ENCODE assay signal across 8 mouse cellular contexts in the genomic region with DNA sequence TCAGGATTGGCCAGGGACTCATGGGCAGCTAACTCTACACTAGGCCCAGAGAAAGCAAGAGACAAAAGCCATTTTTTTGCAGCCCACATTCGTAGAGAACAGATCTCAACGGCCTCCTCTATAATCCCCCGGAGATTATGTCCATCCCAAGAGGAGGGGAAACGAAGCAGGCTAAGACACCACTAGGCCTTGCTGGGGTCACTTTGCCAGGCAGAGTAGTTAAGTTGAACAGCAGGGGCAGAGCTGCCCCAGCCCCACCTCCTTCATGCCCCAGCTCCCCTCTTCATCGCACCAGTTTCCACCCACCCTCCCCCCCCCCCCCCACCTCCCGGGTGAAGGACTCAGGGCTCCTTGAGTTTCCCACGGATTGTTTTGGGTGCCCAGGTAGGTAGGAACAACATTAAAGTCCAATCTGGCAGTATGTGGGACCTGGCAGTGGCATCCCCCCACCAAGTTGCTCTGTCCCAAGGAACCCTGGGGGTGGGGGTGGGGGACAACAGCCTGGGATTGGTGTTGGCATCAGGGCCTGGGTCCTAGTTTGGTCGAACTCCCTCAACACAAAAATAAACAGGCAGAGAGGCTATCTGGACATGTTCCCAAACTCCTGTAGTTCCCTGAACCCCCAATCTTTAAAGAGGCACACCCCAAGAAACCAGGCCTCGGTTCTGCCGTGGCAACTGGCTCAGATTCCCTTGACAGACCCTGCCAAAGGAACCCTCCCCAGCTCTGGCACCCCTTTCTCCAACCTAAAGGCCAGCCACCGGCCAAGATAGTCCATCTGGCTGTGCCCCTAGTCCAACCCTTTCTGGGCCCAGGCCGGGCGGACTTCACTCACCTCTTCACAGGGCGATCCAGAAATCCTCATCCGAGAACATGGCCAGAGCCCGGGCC. TPM values are rescaled to one million over a fixed set of nuclear protein-coding genes. Genes with fewer than 3 reads are reported as not detected.
DNase-seq lines count a peak whose midpoint lies in the region; ATAC-seq lines count a peak whose summit lies in the region.

No protein-coding gene starts in this region.

- peak overlapping the region; percentile 93 for H3K4me2 ChIP-seq in forebrain, embryonic 16.5 days (ENCODE audit: low read length)
- peak overlapping the region; percentile 88 for H3K4me2 ChIP-seq in intestine, embryonic 15.5 days (replicated peaks)
- peak overlapping the region; percentile 85 for H3K4me2 ChIP-seq in liver, embryonic 15.5 days

- H3K4me3 ChIP-seq in forebrain, embryonic 16.5 days (replicated peaks; ENCODE audit: low read length): peak overlapping the region; percentile 98
- peak overlapping the region; percentile 98 for H3K4me3 ChIP-seq in intestine, embryonic 15.5 days (replicated peaks)
- H3K4me3 ChIP-seq in liver, embryonic 15.5 days (replicated peaks): peak overlapping the region; percentile 87

- peak; percentile 42 for DNase-seq in embryo, embryonic 10.5 days (ENCODE audit: low spot score)
- DNase-seq in embryo, embryonic 10 days (ENCODE audit: low spot score): no peak
- peak; percentile 77 for DNase-seq in brain, adult 2 months (ENCODE audit: low read depth, low spot score)
- DNase-seq in retina, postnatal 1 day: peak; percentile 51
- DNase-seq in left cerebral cortex, postnatal 14 days (ENCODE audit: low spot score in 2 of 2): no peak

- H3K27me3 ChIP-seq in forebrain, embryonic 16.5 days (replicated peaks; ENCODE audit: control insufficient read depth, insufficient read depth, low read length): no peaks in the 10 kb centered on the region
- H3K27me3 ChIP-seq in intestine, embryonic 15.5 days (replicated peaks): no peaks in the 10 kb centered on the region
- 0 out of 2 replicates have a peak, but pooled peaks cover 3% of the 10 kb centered on the region for H3K27me3 ChIP-seq in liver, embryonic 15.5 days

- no peak for ATAC-seq in forebrain, embryonic 16.5 days
- 0 out of 2 replicates have a peak, but pooled peaks have one; percentile 7 for ATAC-seq in intestine, embryonic 15.5 days
- ATAC-seq in liver, embryonic 15.5 days (ENCODE audit: insufficient read depth): no peak

- peaks cover 6% of the 10 kb centered on the region; the same call in 1 of the 2 replicates for H3K36me3 ChIP-seq in forebrain, embryonic 16.5 days (ENCODE audit: control insufficient read depth, insufficient read depth)
- H3K36me3 ChIP-seq in intestine, embryonic 15.5 days: peaks cover 12% of the 10 kb centered on the region
- peaks cover 16% of the 10 kb centered on the region for H3K36me3 ChIP-seq in liver, embryonic 15.5 days (replicated peaks)

- WGBS in forebrain, embryonic 16.5 days: 0% methylated on average over 16 of the region's 16 CpGs
- 0% methylated on average over 16 of the region's 16 CpGs for WGBS in intestine, embryonic 15.5 days
- WGBS in liver, embryonic 15.5 days (ENCODE audit: insufficient replicate concordance): under 1% methylated on average over 16 of the region's 16 CpGs

- no peaks in the 10 kb centered on the region for H3K9me3 ChIP-seq in forebrain, embryonic 16.5 days (ENCODE audit: control insufficient read depth, low read length)
- H3K9me3 ChIP-seq in intestine, embryonic 15.5 days: no peaks in the 10 kb centered on the region
- H3K9me3 ChIP-seq in liver, embryonic 15.5 days (replicated peaks): no peaks in the 10 kb centered on the region

- intact Hi-C loops in left cerebral cortex, postnatal 14 days (cut with DNase I): no loop called here

- peak overlapping the region; percentile 95 for H3K9ac ChIP-seq in forebrain, embryonic 16.5 days (replicated peaks; ENCODE audit: low read depth, low read length)
- H3K9ac ChIP-seq in intestine, embryonic 15.5 days: peak overlapping the region; percentile 100
- H3K9ac ChIP-seq in liver, embryonic 15.5 days: peak overlapping the region; percentile 98

- H3K4me1 ChIP-seq in forebrain, embryonic 16.5 days (replicated peaks; ENCODE audit: control insufficient read depth, insufficient read depth, low read length): peaks cover 40% of the 10 kb centered on the region
- H3K4me1 ChIP-seq in intestine, embryonic 15.5 days (replicated peaks): peaks cover 28% of the 10 kb centered on the region
- H3K4me1 ChIP-seq in liver, embryonic 15.5 days (replicated peaks): peaks cover 58% of the 10 kb centered on the region

- peak overlapping the region; percentile 98; the same call in 1 of the 2 replicates for H3K27ac ChIP-seq in forebrain, embryonic 16.5 days (ENCODE audit: low read length)
- peak overlapping the region; percentile 99 for H3K27ac ChIP-seq in intestine, embryonic 15.5 days
- peak overlapping the region; percentile 92 for H3K27ac ChIP-seq in liver, embryonic 15.5 days (replicated peaks)

RNA-seq across cellular contexts. Expression of a gene that starts 0.6 kb away (rescaled TPM):
- 11.0 and 12.8 TPM in 2 replicates for polyA plus RNA-seq in forebrain, embryonic 16.5 days (2015; fragmentation: Nextera tagmentation; extraction: Ambion mirVana)
- polyA plus RNA-seq in intestine, embryonic 15.5 days (2015; fragmentation: Nextera tagmentation; extraction: Ambion mirVana): 9.6 and 10.4 TPM in 2 replicates
- 3.7 and 4.2 TPM in 2 replicates for polyA plus RNA-seq in liver, embryonic 15.5 days (2015; fragmentation: Nextera tagmentation; extraction: Ambion mirVana)
- total RNA-seq in left cerebral cortex, postnatal 14 days (2021): 10 to 100 TPM; 73.2 to 75.3 TPM

RNA-seq across cellular contexts. Expression of a gene that starts 23.9 kb away (rescaled TPM):
- 51.2 and 52.7 TPM in 2 replicates for polyA plus RNA-seq in forebrain, embryonic 16.5 days (2015; fragmentation: Nextera tagmentation; extraction: Ambion mirVana)
- polyA plus RNA-seq in intestine, embryonic 15.5 days (2015; fragmentation: Nextera tagmentation; extraction: Ambion mirVana): 10.8 and 12.5 TPM in 2 replicates
- 2.9 and 3.0 TPM in 2 replicates for polyA plus RNA-seq in liver, embryonic 15.5 days (2015; fragmentation: Nextera tagmentation; extraction: Ambion mirVana)
- 1 to 10 TPM; 8.6 to 9.3 TPM for total RNA-seq in left cerebral cortex, postnatal 14 days (2021)

RNA-seq across cellular contexts. Expression of a gene that starts 27.9 kb away (rescaled TPM):
- 0.65 and 0.66 TPM in 2 replicates for polyA plus RNA-seq in forebrain, embryonic 16.5 days (2015; fragmentation: Nextera tagmentation; extraction: Ambion mirVana)
- polyA plus RNA-seq in intestine, embryonic 15.5 days (2015; fragmentation: Nextera tagmentation; extraction: Ambion mirVana): 0.96 and 1.1 TPM in 2 replicates
- 0.08 and 0.12 TPM in 2 replicates for polyA plus RNA-seq in liver, embryonic 15.5 days (2015; fragmentation: Nextera tagmentation; extraction: Ambion mirVana)
- total RNA-seq in left cerebral cortex, postnatal 14 days (2021): under 1 TPM; 0.15 to 0.24 TPM

RNA-seq across cellular contexts. Expression of a gene that starts 39.1 kb away (rescaled TPM):
- 79.5 and 89.2 TPM in 2 replicates for polyA plus RNA-seq in forebrain, embryonic 16.5 days (2015; fragmentation: Nextera tagmentation; extraction: Ambion mirVana)
- polyA plus RNA-seq in intestine, embryonic 15.5 days (2015; fragmentation: Nextera tagmentation; extraction: Ambion mirVana): 88.3 and 89.0 TPM in 2 replicates
- 94.1 and 95.7 TPM in 2 replicates for polyA plus RNA-seq in liver, embryonic 15.5 days (2015; fragmentation: Nextera tagmentation; extraction: Ambion mirVana)
- 10 to 100 TPM; 41.5 to 45.4 TPM for total RNA-seq in left cerebral cortex, postnatal 14 days (2021)

RNA-seq across cellular contexts. Expression of a gene that starts 47.6 kb away (rescaled TPM):
- 43.0 and 54.9 TPM in 2 replicates for polyA plus RNA-seq in forebrain, embryonic 16.5 days (2015; fragmentation: Nextera tagmentation; extraction: Ambion mirVana)
- polyA plus RNA-seq in intestine, embryonic 15.5 days (2015; fragmentation: Nextera tagmentation; extraction: Ambion mirVana): 18.6 and 19.0 TPM in 2 replicates
- polyA plus RNA-seq in liver, embryonic 15.5 days (2015; fragmentation: Nextera tagmentation; extraction: Ambion mirVana): 4.7 and 4.8 TPM in 2 replicates
- total RNA-seq in left cerebral cortex, postnatal 14 days (2021): 10 to 100 TPM; 17.9 to 18.1 TPM

Comparison
In these comparisons a context has a peak if more than half of its experiments do, and no peak if none do; other contexts are left out.
1. DNase-seq: peak in embryo, embryonic 10.5 days (single experiment), brain, adult 2 months (single experiment) and retina, postnatal 1 day (single experiment); none in embryo, embryonic 10 days (single experiment) and left cerebral cortex, postnatal 14 days (0 of 2).
2. Peak in every context shown above with its lines, with median percentiles within 50 percentile points of each other: H3K27ac ChIP-seq, H3K4me2 ChIP-seq, H3K4me3 ChIP-seq and H3K9ac ChIP-seq.